Mouse (Mus musculus) C2C12 (cell line): Measurements from ENCODE around the gene Vwf.

ENCODE experiments used
- CEBPB ChIP-seq: IDR thresholded peaks from one replicate; pipeline ENCODE4 v1.6.1; 2011; ENCODE audit warnings: low read depth, mild to moderate bottlenecking, control low read depth, moderate library complexity
- CTCF ChIP-seq: IDR thresholded peaks from one replicate; pipeline ENCODE4 v1.5.1; 2011; ENCODE audit not compliant: control insufficient read depth, insufficient read depth, insufficient read length
- MAX ChIP-seq: IDR thresholded peaks from one replicate; pipeline ENCODE4 v1.6.1; 2011; ENCODE audit warnings: mild to moderate bottlenecking, control low read depth
- MYOD1 ChIP-seq: IDR thresholded peaks from one replicate; pipeline ENCODE4 v1.6.1; 2011; ENCODE audit warnings: low read depth; ENCODE audit not compliant: control insufficient read depth, insufficient read length
- USF1 ChIP-seq: IDR thresholded peaks from one replicate; pipeline ENCODE4 v1.6.1; 2011; ENCODE audit warnings: low read depth, mild to moderate bottlenecking, control low read depth, moderate library complexity

DNA sequence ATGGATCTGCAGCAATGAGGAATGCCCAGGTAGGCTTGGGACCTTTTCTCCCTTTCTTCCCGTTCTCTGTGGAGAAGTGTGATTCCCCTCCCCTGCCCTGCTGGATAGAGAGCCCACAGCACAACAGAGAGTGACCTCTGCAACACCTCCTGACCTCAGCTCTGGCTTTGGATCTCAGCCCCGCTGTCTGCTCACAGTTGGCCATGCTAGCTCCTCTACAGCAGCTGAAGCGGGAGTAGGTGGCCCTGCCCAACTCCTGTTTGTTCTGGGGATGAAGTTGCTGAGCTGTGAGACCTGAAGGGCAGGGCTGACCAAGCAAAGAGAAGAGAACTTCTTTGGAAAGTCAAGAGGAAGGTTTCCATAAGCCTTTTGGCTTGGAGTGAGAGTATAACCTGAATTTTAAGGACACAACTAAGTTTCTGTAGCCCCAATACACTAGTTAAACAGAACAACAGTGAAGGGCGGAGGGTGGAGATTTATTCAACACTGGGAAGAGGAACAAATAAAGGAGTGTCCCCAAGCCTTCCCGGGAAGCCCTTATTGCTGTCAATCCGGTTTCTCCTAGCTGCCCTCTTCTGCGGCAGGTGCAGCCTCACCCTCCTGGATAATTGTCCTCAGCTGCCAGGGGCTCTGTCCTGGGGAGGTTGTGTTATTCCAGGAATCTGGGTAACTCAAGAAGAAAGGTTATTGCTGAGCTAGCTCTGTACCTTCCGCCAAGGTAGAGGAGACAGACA, 45.2 kb downstream of the Vwf start:
- TF ChIP-seq CTCF = no peak
- TF ChIP-seq CEBPB = no peak
- TF ChIP-seq MAX = no peak
- TF ChIP-seq MYOD1 = no peak
- no peak for TF ChIP-seq USF1
